Mouse (Mus musculus) testis, adult 2 months (tissue): ENCODE measurements around the gene Vrk2. TPM values are rescaled to one million over a fixed set of nuclear protein-coding genes. Genes with fewer than 3 reads are reported as not detected.

Source experiments
- H3K27ac ChIP-seq: fragments of 200-500 bp; 2 replicates; pipeline ENCODE4 v1.5.1; 2012; ENCODE audit warnings: low read depth, low read length; ENCODE audit not compliant: control insufficient read depth, insufficient read depth
- H3K27me3 ChIP-seq: fragments of 200-500 bp; 2 replicates; pipeline ENCODE4 v1.6.1; 2012; ENCODE audit warnings: mild to moderate bottlenecking, low read length, moderate library complexity; ENCODE audit not compliant: control insufficient read depth, insufficient read depth
- H3K36me3 ChIP-seq: fragments of 200-500 bp; 2 replicates; pipeline ENCODE4 v1.6.1; 2012; ENCODE audit warnings: mild to moderate bottlenecking, low read length; ENCODE audit not compliant: control insufficient read depth, insufficient read depth
- H3K4me1 ChIP-seq: fragments of 200-500 bp; 2 replicates; pipeline ENCODE4 v1.6.1; 2012; ENCODE audit warnings: low read length; ENCODE audit not compliant: control insufficient read depth, insufficient read depth
- H3K4me3 ChIP-seq: fragments of 200-500 bp; 2 replicates; pipeline ENCODE4 v1.5.1; 2012; ENCODE audit warnings: low read depth, mild to moderate bottlenecking, low read length, moderate library complexity, mixed read lengths; ENCODE audit not compliant: control insufficient read depth
- CTCF ChIP-seq: fragments of 200-500 bp; IDR thresholded peaks from 2 replicates; pipeline ENCODE4 v1.5.1; 2012; ENCODE audit warnings: low read depth, mild to moderate bottlenecking, inconsistent platforms, low read length, moderate library complexity; ENCODE audit not compliant: control insufficient read depth, insufficient read depth, insufficient replicate concordance
- POLR2A ChIP-seq: fragments of 200-500 bp; IDR thresholded peaks from 2 replicates; pipeline ENCODE4 v1.6.1; 2012; ENCODE audit warnings: low read depth, mild to moderate bottlenecking, inconsistent platforms, low read length, moderate library complexity; ENCODE audit not compliant: control insufficient read depth
- polyA plus RNA-seq: library from polyadenylated mRNA; depleted of rRNA; stranded (reverse); fragments of >200 nt; gene quantifications from 2 replicates; pipeline ENCODE4 v1.2.3, GENCODE M21; 2012; rRNA removed

The Vrk2 gene
- polyA plus RNA-seq, 1 experiment = 5.7 TPM

- TF ChIP-seq CTCF = no peak
- TF ChIP-seq POLR2A = no peak
- Histone ChIP-seq H3K27me3 (no peaks in the 10 kb centered on the region), H3K4me1 (no peaks in the 10 kb centered on the region)
Measured at GRCm38 (mm10) chr11:26444374-26444773, 149.4 kb downstream of the Vrk2 start.

GRCm38 (mm10) chr11:26441121-26441520 is 152.7 kb downstream of the Vrk2 start:
- H3K36me3 ChIP-seq = no peaks in the 10 kb centered on the region
- no peak overlapping the region for H3K4me3 ChIP-seq
- TF ChIP-seq CTCF (no peak), POLR2A (no peak)
- H3K27ac ChIP-seq = no peak overlapping the region
- H3K27me3 ChIP-seq = no peaks in the 10 kb centered on the region
- H3K4me1 ChIP-seq = no peaks in the 10 kb centered on the region

More at GRCm38 (mm10) chr11:26444374-26444773, 149.4 kb downstream of the Vrk2 start:
- H3K36me3 ChIP-seq = no peaks in the 10 kb centered on the region
- H3K27ac ChIP-seq = no peak overlapping the region
- H3K4me3 ChIP-seq = no peak overlapping the region

GRCm38 (mm10) chr11:26437818-26438217 is 156.0 kb downstream of the Vrk2 start:
- Histone ChIP-seq H3K4me1 (no peaks in the 10 kb centered on the region), H3K36me3 (no peaks in the 10 kb centered on the region), H3K27me3 (no peaks in the 10 kb centered on the region), H3K4me3 (no peak overlapping the region), H3K27ac (no peak overlapping the region)
- TF ChIP-seq CTCF = no peak
- TF ChIP-seq POLR2A = no peak

DNA sequence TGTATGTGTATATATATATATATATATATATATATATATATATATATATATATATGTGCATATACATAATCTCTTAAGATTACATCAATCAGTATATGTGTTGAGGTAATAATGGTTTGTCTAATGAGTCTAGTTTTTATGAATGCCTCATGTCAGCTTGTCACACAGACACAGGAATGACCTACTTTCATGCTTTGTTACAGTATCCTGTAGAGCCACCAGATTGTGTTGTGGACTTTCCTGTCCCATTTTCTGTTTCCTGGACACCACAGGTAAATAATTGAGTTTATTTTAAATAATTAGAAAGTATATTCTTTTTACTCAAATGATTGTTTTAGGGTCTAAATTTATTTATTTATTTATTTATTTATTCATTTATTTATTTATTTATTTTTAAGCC is 159.6 kb downstream of the Vrk2 start:
- Histone ChIP-seq H3K4me3 (no peak overlapping the region), H3K36me3 (no peaks in the 10 kb centered on the region), H3K27ac (no peak overlapping the region), H3K27me3 (no peaks in the 10 kb centered on the region), H3K4me1 (no peaks in the 10 kb centered on the region)
- no peak for TF ChIP-seq POLR2A
- TF ChIP-seq CTCF = no peak

DNA sequence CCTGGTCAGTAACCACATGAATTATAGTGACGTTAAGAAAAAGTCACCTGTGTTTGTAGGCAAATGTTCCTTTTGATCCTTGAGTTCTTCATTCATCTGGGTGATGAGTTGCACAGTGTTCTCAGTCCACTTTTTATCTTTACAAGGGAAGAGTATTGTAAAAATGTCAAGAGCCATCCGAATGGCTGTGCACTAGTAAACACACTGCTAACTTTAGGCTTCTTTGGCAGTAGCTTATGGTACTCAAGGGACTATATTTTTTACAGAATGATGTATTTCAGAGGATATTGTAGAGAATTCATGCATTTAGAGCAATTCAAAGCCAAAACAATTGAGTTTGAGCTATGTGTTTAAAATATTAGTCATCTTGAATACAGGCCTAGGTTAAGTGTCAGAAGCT is 172.3 kb downstream of the Vrk2 start:
- H3K36me3 ChIP-seq = no peaks in the 10 kb centered on the region

More for the DNA sequence above, 172.3 kb downstream of the Vrk2 start:
- H3K27ac ChIP-seq = no peak overlapping the region
- H3K27me3 ChIP-seq = no peaks in the 10 kb centered on the region
- TF ChIP-seq CTCF = no peak
- TF ChIP-seq POLR2A = no peak
- H3K4me3 ChIP-seq = no peak overlapping the region
- H3K4me1 ChIP-seq = no peaks in the 10 kb centered on the region

Other genes starting within 250 kb of the Vrk2 start
- 7.7 and 11.8 TPM in 2 replicates for gene Fancl, start 207.9 kb downstream of the Vrk2 start, polyA plus RNA-seq
- gene Gm6899, start 758 bp downstream of the Vrk2 start, polyA plus RNA-seq = 0.26 TPM in 1 of 2 replicates, not detected in the other